Mouse (Mus musculus) adrenal gland, adult 2 months (tissue): ENCODE measurements around the gene Cxcl9. TPM values are rescaled to one million over a fixed set of nuclear protein-coding genes. Genes with fewer than 3 reads are reported as not detected.

Experiments
- DNase-seq: peaks from one replicate; pipeline ENCODE4 v3.0.0; 2021
- long read RNA-seq: library from polyadenylated mRNA; stranded (forward); transcript quantifications from one replicate; pipeline ENCODE4 v2.0.0, GENCODE M21; 2021
- polyA plus RNA-seq: library from polyadenylated mRNA; depleted of rRNA; stranded (reverse); fragments of >200 nt; gene quantifications from 2 replicates; pipeline ENCODE4 v1.2.3, GENCODE M21; 2012; rRNA removed
- total RNA-seq, 2 experiments: library from RNA; stranded (reverse); gene quantifications; 2 replicates each; pipeline ENCODE4 v1.2.3; 2021

Cxcl9 gene
- 1 to 10 TPM; 2.5 to 2.6 TPM for total RNA-seq
- 3.7 and 7.2 TPM in 2 replicates for polyA plus RNA-seq
- long read RNA-seq: 0 reads

DNA sequence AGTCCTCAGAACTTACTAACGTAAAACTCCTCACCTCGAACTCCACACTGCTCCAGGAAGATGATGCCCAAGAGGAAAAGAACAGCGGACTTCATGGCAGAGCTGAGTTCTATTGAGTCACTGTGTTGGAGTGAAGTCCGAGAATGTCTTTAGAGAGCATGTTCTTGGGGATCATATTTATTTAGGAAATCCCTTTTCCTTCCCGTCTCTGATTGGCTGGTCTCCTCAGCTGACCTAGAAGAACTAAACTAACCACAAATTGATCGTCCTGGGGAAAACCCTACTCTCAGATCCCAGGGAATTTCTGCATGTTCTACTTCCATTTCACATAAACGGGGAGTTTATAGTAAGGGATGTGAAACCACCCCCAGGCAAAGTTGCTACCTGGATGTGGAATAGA lies at the start of gene Cxcl9:
Gene Cxcl9, minus strand, starts transcription at position 151 of the 400 bp plus-strand sequence.
- DNase-seq: no peak

DNA sequence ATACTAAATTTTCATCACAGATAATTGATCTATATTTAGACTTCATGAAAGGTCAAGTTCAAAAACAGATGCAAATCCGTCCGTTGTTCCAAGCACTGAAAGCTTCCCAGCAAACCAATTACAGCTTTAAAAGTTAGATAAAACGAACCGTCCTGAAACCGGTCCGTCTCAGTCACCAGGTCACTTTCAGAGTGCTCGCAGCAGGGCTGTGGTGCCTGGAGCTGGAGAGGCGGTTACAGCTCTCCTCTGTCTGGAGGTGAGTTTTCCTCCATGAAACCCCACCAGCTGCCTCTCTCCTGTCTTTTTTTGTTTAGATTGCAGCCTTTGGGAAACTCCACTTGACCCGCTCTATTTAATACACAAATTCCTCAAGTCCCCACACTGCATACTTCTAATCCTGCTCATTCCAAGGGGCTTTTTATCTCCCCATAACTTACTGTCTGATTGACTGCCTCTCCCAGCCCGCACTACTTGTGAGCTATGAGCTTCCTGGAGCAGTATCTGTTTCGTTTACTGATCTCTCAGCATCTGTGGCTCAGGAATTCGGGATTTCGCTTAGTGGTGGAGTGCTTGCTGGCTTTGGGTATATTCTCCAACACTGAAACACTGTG lies 49.0 kb upstream of the Cxcl9 start:
- peak; percentile 35 for DNase-seq

DNA sequence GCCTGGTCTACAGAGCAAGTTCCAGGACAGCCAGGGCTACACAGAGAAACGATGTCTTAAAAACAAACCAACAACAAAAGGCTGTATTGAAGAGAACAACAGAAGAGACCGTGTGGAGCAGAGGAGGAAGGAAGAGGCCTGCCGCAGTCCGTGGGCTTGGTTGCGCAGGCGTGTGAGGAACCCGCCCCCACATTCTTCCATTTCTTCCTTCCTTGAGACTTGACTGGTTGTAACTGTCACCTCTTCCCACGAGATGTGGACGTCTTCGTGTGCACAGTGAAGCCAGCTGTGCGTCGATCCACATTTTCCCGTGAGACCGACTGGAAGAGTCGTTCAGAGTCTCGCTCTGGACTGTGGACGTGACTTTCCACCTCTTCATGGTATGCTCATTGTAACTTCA lies 47.5 kb upstream of the Cxcl9 start:
- peak; percentile 32 for DNase-seq

DNA sequence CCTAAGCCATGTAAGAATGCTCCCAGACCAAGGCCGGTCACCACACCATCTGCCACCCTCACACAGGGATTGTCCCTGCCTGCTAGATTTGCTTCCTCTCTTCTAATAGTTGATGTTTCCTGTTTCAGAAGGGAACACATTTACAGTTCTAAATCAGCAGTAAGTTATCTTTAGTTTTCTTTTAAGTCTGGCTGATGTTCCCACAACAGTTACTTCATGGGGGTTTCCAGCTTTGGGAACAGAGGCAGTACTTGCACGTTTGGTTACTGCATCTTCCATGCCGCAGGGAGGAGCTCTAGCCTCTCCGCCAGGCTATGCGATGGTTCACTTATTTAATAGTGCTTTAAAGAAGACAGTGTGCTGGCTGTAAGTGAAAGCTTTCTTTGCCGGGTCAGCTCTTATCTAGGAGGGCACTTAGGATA lies 46.9 kb upstream of the Cxcl9 start:
- DNase-seq: peak; percentile 75

DNA sequence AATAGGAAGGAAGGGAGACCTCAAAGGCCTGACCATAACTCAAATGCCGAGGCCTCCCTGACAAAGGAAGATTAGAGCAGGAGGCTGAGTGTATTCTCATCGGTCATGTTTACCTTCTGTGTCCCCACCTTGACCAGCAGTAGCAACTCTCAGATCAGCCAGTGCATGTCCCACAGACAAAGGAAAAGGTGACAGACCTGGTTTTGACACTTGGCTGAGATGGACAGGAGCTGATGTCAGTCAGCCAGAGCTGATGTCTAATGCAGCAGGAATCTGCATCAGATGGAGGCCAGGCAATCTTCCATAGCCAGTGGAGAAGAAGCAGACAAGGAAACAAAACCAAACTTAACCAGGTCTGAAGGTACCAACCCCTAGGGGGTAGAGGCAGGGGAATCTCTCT lies 44.7 kb upstream of the Cxcl9 start:
- no peak for DNase-seq

DNA sequence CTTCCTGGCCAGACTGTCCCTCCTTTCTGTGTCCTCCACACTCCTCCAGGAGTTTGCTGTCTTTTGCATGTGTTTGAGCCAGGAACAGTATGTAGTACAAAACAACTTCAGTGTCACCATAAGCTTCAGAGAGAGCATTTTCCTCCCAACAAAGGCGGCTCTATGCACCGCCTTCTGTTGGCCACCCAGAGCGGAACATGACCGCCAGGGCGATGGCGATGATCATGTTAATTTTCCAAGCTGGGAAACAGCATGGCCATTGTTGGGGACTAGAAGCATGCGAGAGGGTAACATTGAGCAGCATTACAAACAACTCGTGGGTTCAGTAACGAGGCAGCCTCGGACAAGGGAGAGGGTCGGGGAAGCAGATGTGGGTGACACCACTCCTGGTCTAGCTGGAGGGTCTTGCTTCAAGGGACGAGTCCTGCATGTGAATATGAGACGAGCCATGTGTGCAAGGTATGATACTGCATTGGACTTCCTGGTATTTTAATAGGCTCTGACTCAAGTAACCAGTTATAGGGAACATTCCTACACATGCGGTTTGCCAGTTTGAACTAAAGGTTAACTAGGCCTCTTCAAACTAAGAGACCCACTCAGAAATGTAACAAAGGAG lies 43.6 kb upstream of the Cxcl9 start:
- no peak for DNase-seq

DNA sequence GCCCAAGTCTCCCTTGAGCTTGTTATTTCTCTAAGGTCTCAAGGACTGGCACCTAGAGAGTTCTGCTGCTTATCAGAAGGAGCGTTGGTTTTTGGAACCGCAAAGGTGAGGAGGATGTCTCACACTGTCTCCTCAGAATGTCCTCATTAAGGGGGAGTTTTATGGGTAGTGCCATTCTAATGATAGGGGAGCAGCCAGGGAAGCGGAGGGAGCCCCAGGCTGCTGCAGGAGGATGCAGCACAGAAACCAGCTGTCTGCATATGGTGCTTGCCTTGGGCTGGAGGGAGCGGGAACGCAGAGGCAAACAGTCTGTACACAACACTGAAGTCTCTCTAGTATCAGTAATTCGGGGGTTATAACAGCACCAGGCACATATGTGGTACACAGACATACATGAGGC lies 43.0 kb upstream of the Cxcl9 start:
- no peak for DNase-seq

DNA sequence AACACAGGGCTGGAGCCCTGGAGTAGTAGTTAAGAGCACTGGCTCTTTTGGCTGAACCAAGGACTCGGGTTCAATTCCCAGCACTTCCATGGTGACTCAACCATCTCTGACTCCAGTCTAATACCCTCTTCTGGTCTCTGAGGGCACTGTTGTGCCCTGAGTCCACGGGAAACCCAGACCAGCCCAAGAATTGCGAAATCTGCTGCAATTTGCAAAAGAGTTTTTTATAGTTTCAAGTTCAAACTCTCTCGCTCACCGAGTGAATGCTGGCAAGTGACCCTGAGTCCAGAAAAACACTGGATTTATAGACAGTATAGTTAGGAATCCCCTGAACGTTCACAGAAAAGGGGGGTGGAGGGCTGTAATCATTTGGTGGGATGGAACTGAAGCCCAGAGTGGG lies 42.5 kb upstream of the Cxcl9 start:
- peak; percentile 31 for DNase-seq

DNA sequence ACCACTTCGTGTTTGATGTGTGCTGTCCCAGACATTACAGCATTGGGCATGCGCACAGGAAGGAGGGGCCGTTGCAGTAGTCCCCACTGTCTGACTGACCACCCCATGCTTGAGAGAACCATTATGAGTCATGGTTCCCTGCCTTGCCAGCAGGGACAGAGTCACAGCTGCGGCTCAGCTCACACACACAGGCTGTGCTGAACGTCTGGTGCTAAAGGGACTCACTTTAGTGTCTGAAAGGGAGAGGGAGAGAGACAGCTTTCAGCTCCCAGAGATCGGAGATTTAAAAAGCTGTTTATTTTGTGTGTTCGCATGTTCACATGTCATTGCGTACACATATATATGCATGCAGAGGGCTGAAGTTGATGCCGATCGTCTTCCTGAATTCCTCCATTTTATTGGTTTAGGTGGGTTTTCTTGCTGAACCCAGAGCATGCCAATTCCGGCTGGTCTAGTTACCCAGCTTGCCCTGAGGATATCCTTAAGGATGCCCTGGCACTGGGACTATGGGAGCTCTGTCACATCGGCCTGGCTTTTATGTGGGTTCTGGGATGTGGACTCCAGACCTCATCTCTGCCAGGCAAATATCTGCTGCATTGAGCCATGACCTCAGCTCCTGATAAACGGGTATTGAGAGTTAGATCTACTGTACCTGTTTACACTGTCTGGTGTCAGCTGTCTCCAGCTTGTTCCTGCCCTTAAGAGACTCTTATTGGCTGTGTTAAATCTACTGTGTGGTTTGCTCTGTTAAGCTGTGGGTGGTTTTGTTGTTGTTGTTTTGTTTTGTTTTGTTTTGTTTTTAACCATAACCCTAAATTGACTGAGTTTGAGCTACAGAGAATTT lies 41.5 kb upstream of the Cxcl9 start:
- DNase-seq: peak; percentile 68

DNA sequence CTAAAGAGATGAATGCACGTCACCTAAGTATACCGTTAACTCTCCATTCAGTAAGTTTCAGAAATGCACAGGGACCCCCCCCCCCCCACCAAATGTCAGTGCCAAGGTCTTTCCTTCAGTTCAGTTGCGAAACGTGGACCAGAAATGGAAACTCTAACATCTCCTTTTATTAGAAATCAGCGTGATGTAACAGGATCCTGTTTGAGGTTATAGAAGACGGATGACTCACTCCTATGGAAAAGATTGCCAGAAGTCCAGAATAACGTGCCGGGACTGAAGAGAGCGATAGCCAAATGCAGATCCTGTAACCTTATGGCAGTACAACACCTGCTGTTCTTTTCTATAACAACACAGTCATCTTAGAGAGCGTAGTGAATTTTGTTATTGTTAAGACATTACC lies 40.5 kb upstream of the Cxcl9 start:
- peak; percentile 54 for DNase-seq

DNA sequence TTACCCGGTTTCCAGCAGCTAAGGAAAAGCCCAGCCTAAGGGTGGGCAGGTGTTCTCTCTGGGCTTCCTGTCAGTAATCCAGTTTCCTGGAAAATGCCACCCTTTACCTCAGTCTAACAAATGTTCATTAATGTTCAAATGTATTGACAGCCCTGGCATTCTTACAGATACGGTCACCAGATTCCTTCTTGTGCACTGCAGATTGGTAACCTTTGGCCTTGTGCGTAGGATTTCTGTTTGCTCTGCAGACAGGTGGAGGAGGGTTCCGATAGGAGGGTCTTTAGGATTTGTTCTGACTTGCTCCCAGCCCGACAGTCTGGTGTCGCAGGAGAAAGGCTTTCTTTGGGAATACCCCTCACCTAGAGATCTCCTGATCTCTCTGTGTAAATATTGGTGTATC lies 38.7 kb upstream of the Cxcl9 start:
- DNase-seq: no peak

DNA sequence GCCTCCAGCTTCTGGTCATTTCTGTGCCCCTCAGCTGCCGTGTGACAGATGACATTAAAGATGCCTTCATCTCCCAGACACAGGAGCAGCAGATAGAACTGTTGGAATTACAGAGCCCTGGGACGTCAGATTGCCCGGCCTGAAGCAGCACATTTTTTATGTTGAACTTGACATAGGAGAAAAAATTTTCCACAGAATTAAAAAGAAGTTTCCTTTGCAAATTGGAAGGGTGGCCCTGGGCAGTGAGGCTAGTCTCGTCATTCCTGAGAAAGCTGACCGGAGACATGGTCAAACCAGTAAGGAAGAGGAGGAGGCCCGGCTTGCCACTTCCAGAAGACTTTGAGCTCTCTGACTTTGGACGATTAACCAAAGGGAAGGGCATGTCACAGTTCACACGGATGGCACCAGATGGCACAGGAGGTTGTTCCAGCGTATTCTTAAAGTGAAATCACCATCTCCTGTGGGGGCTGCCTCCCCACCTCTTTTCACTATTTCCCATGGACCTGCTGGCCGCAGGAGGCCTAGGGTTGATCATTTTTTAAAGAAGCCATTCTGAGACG lies 37.3 kb upstream of the Cxcl9 start:
- DNase-seq: no peak

DNA sequence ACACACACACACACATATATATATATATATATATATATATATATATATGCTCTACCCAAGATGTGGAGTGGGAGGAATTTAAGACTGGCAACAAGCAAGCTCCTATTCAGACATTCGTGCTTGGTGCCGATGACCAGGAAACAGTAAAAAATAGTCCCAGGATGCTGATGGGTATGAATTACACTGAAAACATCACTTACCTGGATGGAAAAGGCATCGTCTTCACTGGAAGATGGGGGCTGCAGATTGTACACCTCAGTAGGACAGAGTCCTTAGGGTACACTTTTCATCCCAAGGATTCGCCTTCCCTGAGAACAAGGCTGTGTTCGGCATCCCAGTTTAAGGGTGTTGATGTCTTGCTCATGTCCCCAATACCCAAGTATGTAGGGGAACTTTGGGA lies 36.1 kb upstream of the Cxcl9 start:
- DNase-seq: no peak

DNA sequence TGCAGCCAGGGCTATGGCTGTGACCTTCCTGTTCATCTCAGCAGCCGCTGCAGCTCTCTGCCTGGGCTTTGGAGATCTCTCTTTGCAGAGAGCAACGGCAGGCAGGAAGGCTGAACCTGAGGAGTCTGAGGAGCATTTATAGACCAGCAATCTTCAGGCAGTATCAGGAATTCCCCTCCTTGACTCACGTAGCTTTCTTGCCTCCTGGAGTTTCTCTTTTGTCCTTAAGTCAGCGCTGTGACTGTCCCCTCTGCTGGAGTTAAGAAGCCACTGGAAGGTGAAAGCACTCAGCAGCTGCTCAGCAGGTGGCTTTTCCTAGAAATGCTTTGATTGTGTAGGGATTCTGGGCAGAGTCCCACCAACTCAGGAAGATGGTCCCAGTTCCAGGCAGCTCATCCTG lies 35.3 kb upstream of the Cxcl9 start:
- no peak for DNase-seq

DNA sequence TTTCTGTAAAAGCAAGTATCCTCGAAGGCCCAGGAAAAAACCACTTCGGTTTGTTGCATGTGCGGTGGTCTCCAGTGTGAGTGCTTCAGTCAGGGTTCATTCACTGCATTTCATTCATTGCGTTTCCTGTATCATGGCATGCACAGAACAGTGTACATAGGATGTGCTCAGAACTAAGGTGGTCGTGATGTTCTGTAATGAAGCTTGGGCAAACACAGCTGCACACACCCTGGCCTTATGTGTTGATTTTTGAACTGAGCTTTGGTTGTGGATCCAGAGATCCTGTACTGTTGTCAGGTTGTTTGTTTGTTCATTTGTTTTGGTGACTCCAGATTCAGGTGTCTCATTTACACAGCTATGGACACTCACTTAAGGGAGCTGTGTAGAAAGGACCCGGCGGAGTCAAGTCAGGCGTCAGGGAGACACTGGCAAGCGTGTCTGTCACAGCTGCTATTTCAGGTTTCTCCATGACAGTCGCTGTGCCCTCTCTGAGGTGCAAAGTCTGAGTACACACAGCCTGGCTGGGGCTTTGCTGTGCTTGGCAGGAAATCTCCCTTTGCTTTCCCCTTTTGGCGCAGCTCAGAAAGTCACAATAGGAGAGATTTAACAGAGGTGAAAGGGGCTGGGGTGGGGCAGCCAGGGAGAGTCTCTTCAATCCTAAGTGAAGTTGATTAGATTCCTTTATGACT lies 31.0 kb upstream of the Cxcl9 start:
- DNase-seq: no peak

DNA sequence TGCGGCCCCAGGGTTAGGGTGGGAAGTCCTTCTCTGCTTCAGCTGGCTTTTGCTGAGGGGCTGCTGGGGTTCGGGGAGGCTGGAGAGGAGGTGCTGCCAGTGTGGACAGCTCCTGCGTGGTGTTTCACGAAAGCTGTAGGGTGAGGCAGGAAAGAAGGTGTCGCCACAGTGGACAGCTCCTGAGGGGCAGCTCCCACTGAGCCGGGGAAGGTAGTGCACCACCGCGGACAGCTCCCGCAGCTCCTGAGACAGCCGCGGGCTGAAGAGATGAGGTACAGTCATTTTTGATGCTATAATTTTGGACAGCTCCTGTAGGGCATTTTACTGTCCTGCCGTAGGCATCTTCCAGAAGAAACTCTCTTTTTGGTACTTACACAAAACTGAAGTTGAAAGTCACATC lies 30.2 kb upstream of the Cxcl9 start:
- peak; percentile 34 for DNase-seq

DNA sequence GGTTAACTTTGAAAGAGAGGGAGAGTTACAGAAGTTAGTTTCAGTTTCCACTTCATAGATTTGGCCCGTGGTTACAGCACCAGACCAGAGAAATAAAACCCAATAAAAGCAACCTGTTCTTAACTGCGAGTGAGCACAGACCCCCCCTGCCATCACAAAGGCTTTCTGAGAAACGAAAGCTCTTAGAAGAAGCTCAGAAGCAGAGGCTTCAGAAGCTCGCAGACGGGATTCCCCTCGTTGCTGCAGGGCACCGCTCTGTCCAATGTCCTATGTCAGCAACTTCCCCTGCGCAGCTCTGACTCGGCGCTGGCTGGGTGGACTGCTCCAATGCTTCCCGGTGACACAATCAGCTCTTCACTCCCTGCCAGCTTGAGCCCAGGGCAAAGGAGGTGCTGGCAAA lies 25.6 kb upstream of the Cxcl9 start:
- peak; percentile 85 for DNase-seq

DNA sequence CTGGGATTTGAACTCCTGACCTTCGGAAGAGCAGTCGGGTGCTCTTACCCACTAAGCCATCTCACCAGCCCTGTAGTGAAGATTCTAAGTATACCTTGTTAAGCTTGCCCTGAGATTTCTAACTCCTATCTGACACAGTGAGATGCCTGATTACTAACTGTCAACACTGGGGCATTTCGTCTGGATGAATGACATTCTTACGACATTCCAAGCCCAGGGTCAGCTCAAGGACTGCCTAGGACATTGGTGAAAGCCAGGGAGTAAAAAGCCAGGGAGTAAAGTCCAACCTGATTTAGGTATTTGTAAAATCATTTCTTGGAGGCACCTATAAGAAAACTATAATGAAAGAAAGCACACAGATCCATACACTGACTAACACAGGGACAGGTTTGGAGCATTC lies 24.8 kb upstream of the Cxcl9 start:
- peak; percentile 54 for DNase-seq

DNA sequence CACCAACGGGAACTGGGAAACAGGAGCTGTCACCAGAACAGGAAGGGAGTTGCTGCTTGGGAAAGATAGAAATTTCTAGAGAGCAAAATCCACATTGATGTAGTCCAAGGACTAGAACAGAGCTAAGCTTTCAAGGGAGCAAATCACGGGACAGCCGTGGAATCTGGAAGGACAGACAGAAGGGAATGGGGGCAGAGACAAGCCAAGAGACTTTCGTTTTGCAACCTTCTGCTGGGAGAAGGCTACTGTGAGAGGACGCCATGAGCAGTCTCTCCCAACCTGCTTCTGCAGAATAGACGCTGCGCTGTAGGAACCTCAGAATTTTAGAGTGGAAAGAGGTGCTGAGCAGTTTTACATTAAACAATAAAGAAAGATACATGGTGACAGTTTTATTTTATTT lies 21.9 kb upstream of the Cxcl9 start:
- DNase-seq: no peak

DNA sequence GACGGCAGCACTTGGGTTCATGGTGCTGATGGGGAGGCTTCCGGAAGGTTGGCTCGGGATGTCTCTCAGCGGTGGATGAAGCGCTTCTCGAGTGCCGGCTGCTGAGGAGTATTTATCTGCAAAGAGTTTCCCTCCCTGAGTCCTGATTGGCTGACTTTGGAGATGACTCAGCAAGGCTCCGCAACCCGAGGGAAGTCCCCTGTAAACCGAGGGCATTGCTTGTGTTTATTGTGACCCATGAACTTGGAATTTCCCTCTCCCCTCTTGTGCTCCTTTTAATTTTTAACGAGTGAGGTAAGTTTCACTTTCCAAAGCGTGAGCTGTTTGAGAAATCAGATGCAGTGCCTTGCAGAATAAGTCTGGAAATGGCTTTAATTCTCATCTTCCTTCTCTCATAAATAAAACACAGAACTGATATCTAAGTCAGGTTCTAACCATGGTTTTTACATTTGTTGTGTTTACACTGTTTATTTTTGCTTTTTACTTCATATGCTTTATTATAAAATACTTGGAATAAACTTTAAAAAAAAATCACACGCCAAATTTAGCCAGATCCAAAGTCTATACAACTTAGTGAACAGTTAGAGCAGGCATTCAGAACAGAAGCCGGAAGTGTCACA lies 21.0 kb upstream of the Cxcl9 start, which contains the start of gene Cxcl10:
Gene Cxcl10, minus strand, starts transcription at position 96 of the 620 bp plus-strand sequence.
- DNase-seq: peak; percentile 83

DNA sequence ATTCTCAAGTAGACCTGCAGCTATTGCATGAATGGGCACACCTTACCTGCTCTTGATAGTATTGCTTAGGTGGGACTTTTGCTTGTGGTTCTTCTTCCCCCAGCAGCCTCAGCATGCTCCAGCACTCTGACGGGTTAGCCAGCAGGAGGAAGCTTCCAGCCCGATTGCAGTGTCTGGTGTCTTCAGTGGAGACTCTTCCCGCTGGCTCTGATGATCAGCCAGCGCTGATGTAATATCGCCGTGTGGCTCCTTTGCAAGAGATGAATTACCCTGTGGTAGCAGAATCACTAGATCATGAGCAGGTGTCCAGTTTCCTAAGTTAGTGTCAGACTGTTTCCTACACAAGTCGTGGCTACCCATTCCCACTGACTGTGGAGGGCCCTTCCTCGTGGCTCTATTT lies 17.1 kb upstream of the Cxcl9 start:
- DNase-seq: no peak

DNA sequence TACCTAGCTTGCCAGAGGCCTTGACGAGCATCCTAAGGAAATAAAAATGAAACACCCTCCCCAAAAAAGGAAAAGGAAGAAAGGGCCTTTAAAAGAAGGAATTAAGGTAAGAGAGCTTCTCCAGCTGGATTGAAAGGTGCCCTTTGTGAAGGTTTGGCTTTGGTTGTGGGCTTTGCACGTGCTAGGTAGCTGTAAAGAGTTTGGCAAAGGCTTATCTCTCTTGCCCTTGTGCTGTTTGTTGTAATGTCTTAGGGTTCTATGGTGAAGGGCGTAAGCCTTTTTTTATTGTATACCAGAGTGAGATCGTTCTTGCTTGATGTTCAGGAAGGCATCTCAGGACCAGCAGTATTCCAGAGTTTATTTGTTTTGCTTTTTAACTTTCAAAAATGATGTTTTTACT lies 12.7 kb upstream of the Cxcl9 start:
- DNase-seq: no peak
